Mouse (Mus musculus) ES-E14 (cell line): ENCODE measurements around the gene Astn1.

Experiments used
- CHD2 ChIP-seq: IDR thresholded peaks from 2 replicates; pipeline ENCODE4 v1.6.1; 2014; ENCODE audit warnings: mild to moderate bottlenecking, low read depth, low read length, inconsistent platforms
- HCFC1 ChIP-seq: IDR thresholded peaks from 2 replicates; pipeline ENCODE4 v1.6.1; 2012; ENCODE audit warnings: low read length, inconsistent platforms, borderline replicate concordance; ENCODE audit not compliant: insufficient read depth
- MAFK ChIP-seq: IDR thresholded peaks from 2 replicates; pipeline ENCODE4 v1.6.1; 2014; ENCODE audit warnings: mild to moderate bottlenecking, low read depth, low read length, inconsistent platforms; ENCODE audit not compliant: insufficient read depth
- ZC3H11A ChIP-seq: IDR thresholded peaks from 2 replicates; pipeline ENCODE4 v1.6.1; 2012; ENCODE audit warnings: low read depth, mild to moderate bottlenecking, inconsistent platforms, low read length, borderline replicate concordance
- ZNF384 ChIP-seq: IDR thresholded peaks from 2 replicates; pipeline ENCODE4 v1.6.1; 2012; ENCODE audit warnings: low read depth, low read length, inconsistent platforms

DNA sequence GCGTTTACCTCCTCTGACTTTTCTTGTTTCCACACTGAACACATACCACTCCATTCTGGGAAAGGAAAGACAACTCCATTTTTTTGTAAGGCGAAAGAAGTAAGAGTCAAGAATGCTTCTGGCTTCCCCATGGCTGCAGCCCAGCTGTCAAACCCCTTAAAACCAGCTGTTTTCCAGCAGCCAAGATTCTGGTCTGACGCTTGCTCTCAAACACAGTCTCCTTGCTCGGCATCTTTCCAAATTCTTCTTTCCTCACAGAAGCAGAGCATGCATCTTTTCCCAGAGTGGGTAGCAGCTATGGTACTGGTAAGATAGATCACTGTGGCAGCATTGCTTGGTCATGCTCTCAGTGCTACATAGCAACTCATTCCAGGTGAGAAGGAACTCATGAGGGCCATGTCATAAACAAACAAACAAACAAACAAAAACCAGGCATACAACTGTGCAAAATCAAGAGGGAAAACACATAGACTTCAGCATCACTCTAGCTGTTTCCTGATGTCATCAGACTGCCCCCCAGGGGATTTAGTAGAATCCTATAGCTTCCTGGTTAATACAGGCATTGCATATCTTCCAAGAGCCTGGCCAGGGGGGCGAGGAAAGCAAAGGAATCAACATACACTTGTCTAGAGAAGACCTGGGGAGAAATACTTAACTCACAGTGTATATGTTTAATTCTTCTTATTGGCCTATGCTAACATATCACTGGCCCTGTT is 8.3 kb upstream of the Astn1 start:
- TF ChIP-seq CHD2 (no peak), ZC3H11A (no peak), HCFC1 (no peak), ZNF384 (no peak), MAFK (no peak)
